Comparison of ENCODE assay signal across 8 mouse cellular contexts in genomic region chr6:45059556-45060471, GRCm38 (mm10). TPM values are rescaled to one million over a fixed set of nuclear protein-coding genes. Genes with fewer than 3 reads are reported as not detected.
DNase-seq lines count a peak whose midpoint lies in the region; ATAC-seq and TF ChIP-seq lines count a peak whose summit lies in the region.

No protein-coding gene starts in this region.

- no peak overlapping the region for H3K4me3 ChIP-seq in lung, embryonic 14.5 days (ENCODE audit: low read depth, low read length)
- H3K4me3 ChIP-seq in embryonic facial prominence, embryonic 12.5 days, result peak overlapping the region; percentile 17
- peak overlapping the region; percentile 42 for H3K4me3 ChIP-seq in midbrain, embryonic 11.5 days (ENCODE audit: low read depth, low read length)
- H3K4me3 ChIP-seq in heart, embryonic 11.5 days (ENCODE audit: low read depth, low read length), result no peak overlapping the region

- no peaks in the 10 kb centered on the region for H3K36me3 ChIP-seq in lung, embryonic 14.5 days (ENCODE audit: insufficient read depth)
- H3K36me3 ChIP-seq in embryonic facial prominence, embryonic 12.5 days, result no peaks in the 10 kb centered on the region
- H3K36me3 ChIP-seq in midbrain, embryonic 11.5 days (ENCODE audit: control insufficient read depth, insufficient read depth, low read length), result no peaks in the 10 kb centered on the region
- H3K36me3 ChIP-seq in heart, embryonic 11.5 days (ENCODE audit: control insufficient read depth, insufficient read depth, low read length), result no peaks in the 10 kb centered on the region

- no peak overlapping the region for H3K9ac ChIP-seq in lung, embryonic 14.5 days
- H3K9ac ChIP-seq in embryonic facial prominence, embryonic 12.5 days, result no peak overlapping the region
- H3K9ac ChIP-seq in midbrain, embryonic 11.5 days (ENCODE audit: low read length), result peak overlapping the region; percentile 36
- no peak overlapping the region for H3K9ac ChIP-seq in heart, embryonic 11.5 days (ENCODE audit: low read depth, low read length)

- H3K9me3 ChIP-seq in lung, embryonic 14.5 days (ENCODE audit: low read depth, low read length), result no peaks in the 10 kb centered on the region
- no peaks in the 10 kb centered on the region for H3K9me3 ChIP-seq in embryonic facial prominence, embryonic 12.5 days
- no peaks in the 10 kb centered on the region for H3K9me3 ChIP-seq in midbrain, embryonic 11.5 days (ENCODE audit: control insufficient read depth, low read length)
- no peaks in the 10 kb centered on the region for H3K9me3 ChIP-seq in heart, embryonic 11.5 days (replicated peaks; ENCODE audit: control insufficient read depth, low read length)

- TF ChIP-seq CTCF in lung, embryonic 14.5 days (IDR thresholded peaks at IDR 0.05; ENCODE audit: low read depth), result no peak

- ATAC-seq in lung, embryonic 14.5 days (ENCODE audit: insufficient read depth), result peak; percentile 82; the same call in 1 of the 2 replicates
- ATAC-seq in embryonic facial prominence, embryonic 12.5 days (ENCODE audit: insufficient number of reproducible peaks, insufficient read depth, low FRiP score, low TSS enrichment), result 0 out of 2 replicates have a peak, but pooled peaks have one; percentile 74
- peak; percentile 89 for ATAC-seq in midbrain, embryonic 11.5 days (ENCODE audit: low FRiP score)
- ATAC-seq in heart, embryonic 11.5 days (replicated peaks; ENCODE audit: insufficient number of reproducible peaks, low FRiP score, low TSS enrichment), result no peak

- no peak overlapping the region for H3K4me2 ChIP-seq in lung, embryonic 14.5 days
- H3K4me2 ChIP-seq in embryonic facial prominence, embryonic 12.5 days (replicated peaks), result peak overlapping the region; percentile 38
- peak overlapping the region; percentile 70 for H3K4me2 ChIP-seq in midbrain, embryonic 11.5 days
- no peak overlapping the region for H3K4me2 ChIP-seq in heart, embryonic 11.5 days

- WGBS in lung, embryonic 14.5 days, result 4% methylated on average over 31 of the region's 37 CpGs
- 4% methylated on average over 28 of the region's 37 CpGs for WGBS in embryonic facial prominence, embryonic 12.5 days
- WGBS in midbrain, embryonic 11.5 days, result 1% methylated on average over 34 of the region's 37 CpGs
- 4% methylated on average over 35 of the region's 37 CpGs for WGBS in heart, embryonic 11.5 days (ENCODE audit: insufficient replicate concordance)

- peak; percentile 64 for DNase-seq in lung, embryonic 14.5 days
- DNase-seq in lung, postnatal 25 days (ENCODE audit: low spot score), result no peak
- peak; percentile 61 for DNase-seq in layer of hippocampus, adult 11-12 months (ENCODE audit: low spot score)
- peak; percentile 94 for DNase-seq in midbrain, embryonic 11.5 days (ENCODE audit: low spot score, missing footprints)
- peak; percentile 79 for DNase-seq in telencephalon, adult 2 months (ENCODE audit: low read depth, low spot score)
- no peak for DNase-seq in gastrocnemius, postnatal 25 days

- H3K27me3 ChIP-seq in lung, embryonic 14.5 days (ENCODE audit: insufficient read depth, low read length), result peaks cover 3% of the 10 kb centered on the region; the same call in 1 of the 2 replicates
- H3K27me3 ChIP-seq in embryonic facial prominence, embryonic 12.5 days, result peaks cover 9% of the 10 kb centered on the region
- H3K27me3 ChIP-seq in midbrain, embryonic 11.5 days (ENCODE audit: control insufficient read depth, insufficient read depth, low read length), result no peaks in the 10 kb centered on the region
- no peaks in the 10 kb centered on the region for H3K27me3 ChIP-seq in heart, embryonic 11.5 days (ENCODE audit: control insufficient read depth, insufficient read depth, low read length)

- H3K4me1 ChIP-seq in lung, embryonic 14.5 days (ENCODE audit: insufficient read depth), result no peaks in the 10 kb centered on the region
- no peaks in the 10 kb centered on the region for H3K4me1 ChIP-seq in embryonic facial prominence, embryonic 12.5 days
- no peaks in the 10 kb centered on the region for H3K4me1 ChIP-seq in midbrain, embryonic 11.5 days (ENCODE audit: control insufficient read depth, insufficient read depth, low read length)
- no peaks in the 10 kb centered on the region for H3K4me1 ChIP-seq in heart, embryonic 11.5 days (ENCODE audit: control insufficient read depth, insufficient read depth, low read length)

- H3K27ac ChIP-seq in lung, embryonic 14.5 days (ENCODE audit: low read depth), result no peak overlapping the region
- H3K27ac ChIP-seq in embryonic facial prominence, embryonic 12.5 days, result no peak overlapping the region
- H3K27ac ChIP-seq in midbrain, embryonic 11.5 days (ENCODE audit: low read depth, low read length), result no peak overlapping the region; the same call in 1 of the 2 replicates
- H3K27ac ChIP-seq in heart, embryonic 11.5 days (ENCODE audit: low read depth, low read length), result no peak overlapping the region

RNA-seq across cellular contexts. Expression of gene Cntnap2, which starts 0.7 kb away (rescaled TPM):
- 0.81 and 1.0 TPM in 2 replicates for polyA plus RNA-seq in lung, embryonic 14.5 days (2014; fragmentation: Nextera tagmentation; extraction: Ambion mirVana)
- 5.7 and 9.1 TPM in 2 replicates for polyA plus RNA-seq in embryonic facial prominence, embryonic 12.5 days (2016; fragmentation: Nextera tagmentation; extraction: Ambion mirVana)
- 24.7 and 25.3 TPM in 2 replicates for polyA plus RNA-seq in midbrain, embryonic 11.5 days (2014; fragmentation: Nextera tagmentation; extraction: Ambion mirVana)
- 1 to 10 TPM; 7.0 to 7.6 TPM for total RNA-seq in gastrocnemius, postnatal 25 days (2021)
- polyA plus RNA-seq in heart, embryonic 11.5 days (2014; fragmentation: Nextera tagmentation; extraction: Ambion mirVana), result 0.79 and 1.3 TPM in 2 replicates

Comparison
In these comparisons a context has a peak if more than half of its experiments do, and no peak if none do; other contexts are left out.
1. DNase-seq: peak in lung, embryonic 14.5 days (single experiment), layer of hippocampus, adult 11-12 months (single experiment), midbrain, embryonic 11.5 days (single experiment) and telencephalon, adult 2 months (single experiment); none in lung, postnatal 25 days (single experiment) and gastrocnemius, postnatal 25 days (single experiment).
2. H3K4me2 ChIP-seq: peak in embryonic facial prominence, embryonic 12.5 days (single experiment) and midbrain, embryonic 11.5 days (single experiment); none in lung, embryonic 14.5 days (single experiment) and heart, embryonic 11.5 days (single experiment).
3. H3K4me3 ChIP-seq: peak in embryonic facial prominence, embryonic 12.5 days (single experiment) and midbrain, embryonic 11.5 days (single experiment); none in lung, embryonic 14.5 days (single experiment) and heart, embryonic 11.5 days (single experiment).